Mouse (Mus musculus): ENCODE measurements at regions not wholly inside any gene's neighbourhood (a gene's known extent, or its start where the extent isn't known, plus 50 kb on each side); places are given as distances from the start of the nearest gene placed in this dataset.
A peak's percentile ranks its signal among the peaks of the same experiment; 100 is the strongest.

GRCm38 (mm10) chr6:108910330-108910729 lies 81.9 kb downstream of the Edem1 start:
- DNase-seq, result no peak

DNA sequence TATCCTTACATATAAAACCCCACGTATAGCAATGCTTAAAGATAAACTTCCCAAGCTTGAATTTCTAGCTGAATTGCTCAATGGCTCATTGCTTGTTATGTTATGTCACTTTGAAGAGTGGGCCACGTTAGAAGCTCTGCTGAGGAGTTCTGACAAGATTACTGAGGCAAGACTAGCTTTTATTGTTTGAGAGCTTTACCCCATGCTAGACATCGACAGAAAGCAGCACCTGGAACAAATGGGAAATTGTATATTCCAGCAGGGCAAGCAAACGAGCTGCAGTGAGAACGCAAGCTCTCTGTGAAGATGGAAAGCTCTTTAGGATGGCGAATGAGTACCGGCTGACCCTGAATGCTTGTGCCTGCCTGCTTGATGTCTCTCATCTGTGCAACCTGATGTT lies 84.1 kb downstream of the Edem1 start:
- no peak for DNase-seq

DNA sequence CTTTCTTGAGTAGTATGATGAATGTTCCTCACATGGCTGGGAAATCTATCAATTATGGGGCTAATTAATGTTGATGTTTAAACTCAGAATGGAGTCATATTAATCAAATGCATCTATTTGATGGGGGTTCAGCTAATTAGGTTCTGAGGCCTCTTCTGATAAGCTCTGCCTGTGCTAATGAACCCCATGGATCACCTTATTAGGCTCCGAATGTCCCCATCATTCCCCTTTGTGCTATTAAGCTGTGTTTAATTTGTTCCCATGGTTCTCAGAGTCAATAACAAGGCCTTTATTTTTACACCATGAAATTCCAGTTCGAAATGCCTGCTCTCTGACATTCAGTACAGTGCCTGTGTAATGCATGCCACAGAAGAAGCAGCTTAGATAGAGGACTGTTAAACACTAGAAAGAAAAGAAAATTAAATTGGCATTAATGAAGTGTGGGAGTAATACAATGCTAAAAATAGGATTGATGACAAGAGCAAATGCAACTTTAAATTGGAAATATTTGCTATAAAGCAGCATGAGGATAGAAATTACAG lies 91.0 kb downstream of the Edem1 start:
- DNase-seq, result no peak

- no peak for DNase-seq
These were observed 92.7 kb downstream of the Edem1 start for GRCm38 (mm10) chr6:108921181-108921580.

- no peak for DNase-seq
These were observed 94.1 kb downstream of the Edem1 start for GRCm38 (mm10) chr6:108922564-108922963.

DNA sequence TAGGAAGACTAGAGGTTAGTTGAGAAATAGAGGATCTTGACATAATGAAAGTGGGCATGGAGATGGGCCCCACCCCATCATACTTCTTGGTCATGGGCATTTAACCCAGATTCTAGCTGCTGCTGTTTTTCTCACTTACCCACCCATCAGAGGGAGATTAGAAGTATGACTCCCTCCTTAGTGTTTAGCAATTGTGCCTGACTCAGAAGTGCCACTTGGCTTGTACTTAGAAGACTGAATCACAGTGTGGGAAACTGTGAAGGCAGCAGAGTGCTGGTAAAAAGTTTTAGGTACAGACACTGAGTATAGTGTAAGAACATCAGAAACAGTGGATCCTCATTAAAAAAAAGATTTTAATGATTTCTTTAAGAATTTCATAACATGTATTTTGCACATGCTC lies 100.5 kb downstream of the Edem1 start:
- no peak for DNase-seq

- DNase-seq, result no peak
These were observed 110.2 kb downstream of the Edem1 start for GRCm38 (mm10) chr6:108938646-108939045.

DNA sequence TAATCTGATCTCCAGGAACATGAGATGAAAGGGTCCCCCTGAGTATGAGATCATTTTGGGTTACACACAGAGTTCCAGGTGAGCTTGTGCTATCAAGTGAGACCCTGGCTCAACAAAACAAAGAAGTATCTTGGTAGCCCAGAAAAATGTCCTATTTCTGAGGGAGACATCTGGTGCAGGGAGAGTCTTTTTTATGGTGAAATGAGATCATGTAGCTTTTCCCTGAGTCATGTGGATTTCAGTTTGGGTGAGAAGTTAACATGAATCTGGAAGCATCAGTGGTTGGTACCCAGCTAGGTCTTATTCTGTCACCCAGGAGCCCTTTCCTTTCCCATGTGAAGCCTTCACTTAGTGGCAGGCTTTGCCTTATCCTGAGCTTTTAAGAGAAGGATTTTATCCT lies 113.8 kb downstream of the Edem1 start:
- no peak for DNase-seq

DNA sequence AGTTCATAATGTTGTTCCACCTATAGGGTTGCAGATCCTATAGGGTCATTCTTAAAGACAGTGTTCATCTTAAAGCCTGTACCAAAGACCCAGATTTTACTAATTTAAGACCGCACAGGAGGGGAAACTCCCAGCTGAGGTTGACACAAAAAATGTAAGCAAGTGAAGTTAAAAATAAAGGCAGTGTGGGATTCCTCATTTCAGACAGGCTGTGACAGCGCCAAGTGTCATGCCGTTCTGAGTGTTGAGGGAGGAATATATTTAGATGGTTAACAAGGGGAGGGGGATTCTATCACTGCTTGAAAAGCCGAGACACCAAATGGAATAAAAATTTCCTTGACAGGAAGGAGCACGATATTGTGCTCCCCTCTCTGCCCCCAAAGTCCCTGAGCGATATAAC lies 123.9 kb downstream of the Edem1 start:
- no peak for DNase-seq

GRCm38 (mm10) chr6:108962810-108963209 lies 134.4 kb downstream of the Edem1 start:
- no peak for DNase-seq

- DNase-seq, result peak; percentile 41 to 69
These were observed 134.9 kb downstream of the Edem1 start for GRCm38 (mm10) chr6:108963295-108963694.

DNA sequence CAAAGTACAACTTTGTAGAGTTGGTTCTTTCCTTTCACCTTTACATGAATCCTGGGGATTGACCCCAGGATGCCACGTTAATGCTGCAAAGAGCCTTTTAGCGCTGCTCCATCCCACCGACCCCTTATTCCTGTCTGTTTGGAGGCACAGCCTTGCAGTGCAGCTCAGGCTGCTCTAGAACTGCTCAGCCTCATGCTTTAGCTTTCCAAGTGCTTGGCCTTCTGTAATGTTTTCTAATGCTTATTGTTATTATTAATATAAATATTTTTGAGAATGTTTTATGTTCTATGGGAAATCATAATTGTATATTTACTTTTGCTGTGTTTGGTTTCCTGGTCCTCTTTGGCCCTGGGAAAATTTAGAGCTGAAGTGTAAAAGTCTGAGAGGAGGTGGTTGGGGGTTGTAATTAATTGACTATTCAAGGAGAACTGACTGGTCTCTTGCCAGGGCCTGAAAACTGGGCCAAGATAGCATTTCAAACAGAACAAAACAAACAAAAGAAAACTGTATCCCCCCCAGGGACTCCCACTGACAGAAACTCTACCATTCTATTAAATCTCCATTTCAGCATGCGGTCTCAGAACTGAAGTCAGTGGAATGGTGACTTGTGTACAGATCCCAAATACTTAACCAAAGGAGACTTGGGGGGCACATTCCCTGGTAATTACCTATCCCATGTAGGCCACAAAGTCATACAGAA lies 141.2 kb downstream of the Edem1 start:
- no peak for DNase-seq

DNA sequence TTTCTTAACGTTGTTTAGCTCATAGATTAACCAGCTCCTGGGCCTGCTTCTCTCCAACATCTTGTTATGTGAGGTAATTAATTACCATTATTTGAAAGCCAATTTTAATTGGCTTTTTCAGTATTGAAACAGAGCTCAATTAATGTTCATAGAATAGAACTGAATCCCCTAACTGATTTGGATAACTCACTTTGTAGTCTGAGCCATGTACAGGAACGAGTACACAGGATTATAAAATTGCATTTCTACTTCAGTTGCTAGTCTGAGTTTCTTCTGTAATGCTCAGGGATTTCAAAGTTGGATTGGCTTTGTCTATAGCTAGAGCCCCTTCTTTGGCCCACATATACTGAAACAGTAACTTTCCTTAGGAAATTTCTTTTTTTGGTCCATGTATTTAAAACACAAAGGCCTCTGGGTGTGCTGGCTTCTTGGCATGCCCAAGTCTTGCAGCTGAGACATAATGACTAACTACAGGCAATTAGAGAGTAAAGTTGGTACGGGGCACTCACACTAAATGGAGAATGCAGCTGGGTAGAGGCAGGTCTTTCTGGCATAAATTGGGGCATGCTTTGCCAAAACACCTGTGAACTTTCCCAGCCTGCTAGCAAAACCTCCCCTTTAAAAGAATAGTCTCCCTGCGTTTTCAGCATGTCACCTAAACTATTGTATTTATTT lies 143.1 kb downstream of the Edem1 start:
- DNase-seq, result no peak

GRCm38 (mm10) chr6:108973701-108974100 lies 145.3 kb downstream of the Edem1 start:
- DNase-seq, result no peak

DNA sequence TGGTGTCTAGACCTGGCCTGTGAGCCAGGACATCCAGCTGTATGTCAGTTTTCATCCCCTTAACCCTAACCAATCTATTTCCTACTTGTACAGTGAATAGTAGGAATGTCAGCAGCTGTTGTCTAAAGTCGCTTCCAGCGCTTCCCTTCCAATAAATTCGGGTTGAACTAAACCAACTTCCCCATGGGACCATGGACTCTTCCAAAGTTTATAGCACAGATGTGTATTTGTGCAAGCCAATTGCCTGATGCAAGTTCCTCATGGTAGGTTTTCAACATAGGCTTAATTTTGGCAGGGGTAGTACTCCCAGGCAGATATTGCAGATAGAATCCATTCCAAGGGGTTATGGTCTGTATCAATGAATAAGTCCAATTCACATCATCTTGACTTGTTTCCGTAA lies 161.1 kb downstream of the Edem1 start:
- DNase-seq, result no peak

- DNase-seq, result no peak
These were observed 165.3 kb downstream of the Edem1 start for GRCm38 (mm10) chr6:108993743-108994142.

DNA sequence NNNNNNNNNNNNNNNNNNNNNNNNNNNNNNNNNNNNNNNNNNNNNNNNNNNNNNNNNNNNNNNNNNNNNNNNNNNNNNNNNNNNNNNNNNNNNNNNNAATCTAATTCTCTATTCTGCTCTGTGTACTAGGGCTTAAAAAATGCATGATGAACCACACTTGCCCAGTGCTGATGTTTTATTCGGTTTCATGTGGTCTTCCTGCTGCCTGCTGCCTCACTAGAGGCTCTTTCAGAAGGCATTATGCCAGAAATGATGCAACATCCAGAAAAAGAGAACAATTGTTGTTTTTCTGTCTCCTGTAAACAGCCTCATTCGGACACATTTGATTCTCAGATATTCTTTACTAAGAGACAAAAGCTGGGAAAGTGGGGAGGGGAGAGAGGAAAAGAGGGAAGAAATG lies 176.0 kb downstream of the Edem1 start:
- DNase-seq, result no peak

- no peak for DNase-seq
These were observed 180.9 kb downstream of the Edem1 start for GRCm38 (mm10) chr6:109009364-109009763.

DNA sequence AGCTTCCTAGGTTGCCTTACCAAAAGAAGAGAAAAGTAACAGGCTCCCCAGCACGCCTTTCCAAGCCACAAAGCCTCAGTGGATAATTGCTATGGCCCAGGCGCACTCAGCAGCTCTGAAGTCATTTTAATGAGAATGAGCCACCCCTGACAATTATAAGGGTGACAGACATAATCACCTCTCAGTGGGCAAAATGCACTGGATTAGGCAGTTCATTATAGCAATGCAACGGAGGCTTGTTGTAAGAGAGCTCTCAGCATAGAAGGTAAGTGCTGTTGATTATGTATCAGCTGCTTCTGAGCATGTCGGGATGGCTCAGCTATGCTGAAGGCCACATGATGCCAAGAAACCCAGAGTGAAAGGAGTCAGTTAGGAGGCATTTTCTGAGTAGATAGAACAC lies 181.4 kb downstream of the Edem1 start:
- no peak for DNase-seq

- peak in 1 of 2 experiments; percentile 19 for DNase-seq
These were observed 191.3 kb downstream of the Edem1 start for GRCm38 (mm10) chr6:109019731-109020130.

Data from layer of hippocampus, postnatal 36 days (tissue).